Mouse (Mus musculus) intestine, embryonic 16.5 days (tissue): ENCODE measurements at regions not wholly inside any gene's neighbourhood (a gene's known extent, or its start where the extent isn't known, plus 50 kb on each side); places are given as distances from the start of the nearest gene placed in this dataset.

Source experiments
- ATAC-seq: fragments of 200-750 bp; cut with Nextera tagmentation; 2 replicates; pipeline ENCODE4 v1.8.0; 2017; ENCODE audit warnings: moderate TSS enrichment, moderate library complexity
- H3K27ac ChIP-seq: fragments of 300-500 bp; sonication (generic); 2 replicates; pipeline ENCODE4 v1.5.1; 2014; ENCODE audit warnings: mild to moderate bottlenecking, low read length
- H3K27me3 ChIP-seq: fragments of 300-500 bp; sonication (generic); replicated peaks from 2 replicates; pipeline ENCODE4 v1.6.1; 2014; ENCODE audit warnings: low read length, control low read depth, mixed read lengths; ENCODE audit not compliant: control insufficient read depth, insufficient read depth
- H3K36me3 ChIP-seq: fragments of 300-500 bp; sonication (generic); 2 replicates; pipeline ENCODE4 v1.6.1; 2014; ENCODE audit warnings: low read length, control low read depth; ENCODE audit not compliant: control insufficient read depth, insufficient read depth
- H3K4me1 ChIP-seq: fragments of 300-500 bp; sonication (generic); 2 replicates; pipeline ENCODE4 v1.6.1; 2014; ENCODE audit warnings: low read length, control low read depth, mixed read lengths; ENCODE audit not compliant: control insufficient read depth, insufficient read depth
- H3K4me2 ChIP-seq: fragments of 300-500 bp; sonication (generic); 2 replicates; pipeline ENCODE4 v1.6.1; 2014; ENCODE audit warnings: low read depth, low read length, control low read depth
- H3K4me3 ChIP-seq: fragments of 300-500 bp; sonication (generic); 2 replicates; pipeline ENCODE4 v1.5.1; 2014; ENCODE audit warnings: mild to moderate bottlenecking, low read length
- H3K9ac ChIP-seq: fragments of 300-500 bp; sonication (generic); 2 replicates; pipeline ENCODE4 v1.6.1; 2014; ENCODE audit warnings: low read depth, low read length
- H3K9me3 ChIP-seq: fragments of 300-500 bp; sonication (generic); 2 replicates; pipeline ENCODE4 v1.6.1; 2016; ENCODE audit warnings: low read length, control low read depth; ENCODE audit not compliant: control insufficient read depth
- WGBS: fragments of 180-500 bp; shearing (Covaris S2); extraction: QIAGEN DNeasy Blood & Tissue Kit; methylation state at CpG from one replicate; pipeline ENCODE4 v1.1.7; 2014; 5-methylcytosine and 5-hydroxymethylcytosine counted together

DNA sequence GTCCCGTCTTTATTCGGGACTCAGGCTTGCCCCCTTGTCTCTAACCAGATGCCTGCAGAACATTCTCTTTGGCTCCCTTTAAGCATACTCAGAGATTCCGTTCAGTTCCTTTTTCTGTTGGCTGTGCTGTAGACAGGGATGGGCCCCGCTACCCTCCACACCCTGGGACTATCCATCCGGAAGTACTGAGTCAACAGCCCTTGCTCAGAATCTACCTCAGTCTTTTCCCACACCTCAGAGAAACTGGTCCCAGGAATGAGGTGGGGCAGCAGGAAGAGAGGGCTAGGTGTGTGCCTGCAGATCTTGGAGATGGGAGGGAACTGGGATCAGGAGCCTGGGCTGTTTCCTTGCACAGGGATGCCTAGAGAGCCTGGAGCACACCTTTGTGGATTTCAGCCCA lies 186.1 kb upstream of the Rreb1 start:
- Histone ChIP-seq H3K27ac (no peak overlapping the region), H3K4me2 (no peak overlapping the region), H3K27me3 (no peaks in the 10 kb centered on the region), H3K4me1 (0 out of 2 replicates have a peak, but pooled peaks cover 7% of the 10 kb centered on the region), H3K9ac (no peak overlapping the region), H3K4me3 (no peak overlapping the region), H3K9me3 (no peaks in the 10 kb centered on the region), H3K36me3 (no peaks in the 10 kb centered on the region)
- ATAC-seq = peak; percentile 82
- WGBS = 67% methylated on average over 5 of the region's 5 CpGs

DNA sequence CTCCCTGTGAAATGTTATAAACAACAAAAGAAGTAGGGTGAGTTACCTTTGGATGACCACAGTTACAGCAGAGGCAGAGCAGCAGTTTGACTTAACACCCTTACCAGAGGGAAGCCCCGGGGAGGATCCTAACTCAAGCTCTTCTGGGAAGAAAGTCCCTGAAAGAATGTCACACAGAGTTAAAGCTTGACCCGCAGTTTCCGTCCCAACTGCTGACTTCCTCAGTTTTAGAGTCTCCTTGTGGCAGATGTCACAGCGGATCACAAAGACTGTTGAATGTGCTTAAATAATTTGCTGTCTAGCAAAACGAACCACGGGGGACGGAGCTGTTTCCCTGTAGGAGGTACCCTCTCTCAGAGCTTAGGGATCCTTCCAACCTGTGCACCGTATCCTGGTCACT lies 183.0 kb upstream of the Rreb1 start:
- Histone ChIP-seq H3K27me3 (no peaks in the 10 kb centered on the region), H3K27ac (no peak overlapping the region), H3K36me3 (no peaks in the 10 kb centered on the region), H3K4me2 (no peak overlapping the region), H3K9ac (no peak overlapping the region), H3K4me3 (no peak overlapping the region), H3K9me3 (no peaks in the 10 kb centered on the region), H3K4me1 (0 out of 2 replicates have a peak, but pooled peaks cover 12% of the 10 kb centered on the region)
- WGBS = 50% methylated on average over 8 of the region's 8 CpGs
- ATAC-seq = no peak

GRCm38 (mm10) chr13:37597575-37597974 lies 180.6 kb upstream of the Rreb1 start:
- ATAC-seq = 0 out of 2 replicates have a peak, but pooled peaks have one; percentile 26
- Histone ChIP-seq H3K4me2 (no peak overlapping the region), H3K9ac (no peak overlapping the region), H3K4me1 (0 out of 2 replicates have a peak, but pooled peaks cover 11% of the 10 kb centered on the region), H3K27me3 (no peaks in the 10 kb centered on the region), H3K4me3 (no peak overlapping the region), H3K27ac (no peak overlapping the region), H3K9me3 (no peaks in the 10 kb centered on the region), H3K36me3 (no peaks in the 10 kb centered on the region)
- 52% methylated on average over 8 of the region's 8 CpGs for WGBS

DNA sequence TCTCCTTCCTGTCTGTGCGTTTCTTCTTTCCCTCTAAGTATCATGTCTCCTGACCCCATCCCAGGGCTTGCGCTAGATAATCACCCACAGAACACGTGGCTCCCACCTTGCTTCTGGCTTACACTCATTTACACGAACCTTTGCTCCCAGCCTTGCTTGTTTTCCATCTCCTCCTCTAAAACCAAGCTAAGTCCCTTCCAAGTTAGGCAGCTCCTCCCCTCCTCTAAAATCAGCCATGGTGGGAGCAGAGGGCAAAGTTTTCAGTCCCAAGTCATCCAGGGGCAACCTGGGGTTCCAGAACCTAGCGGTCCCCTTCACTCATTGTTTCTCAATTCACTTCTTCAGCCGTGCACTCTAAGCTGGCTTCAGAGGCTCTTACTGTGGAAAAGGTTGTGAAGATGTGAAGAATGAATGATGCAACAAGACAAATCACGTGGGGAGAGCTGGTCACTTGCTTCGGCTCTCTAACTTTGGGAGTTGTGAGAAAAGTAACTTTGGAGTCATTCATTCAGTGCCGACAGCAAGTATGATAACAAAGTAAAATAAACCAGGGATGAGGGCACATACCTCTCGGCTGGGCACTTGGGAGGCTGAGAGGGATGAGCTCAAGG lies 179.9 kb upstream of the Rreb1 start:
- H3K9ac ChIP-seq = no peak overlapping the region
- 68% methylated on average over 10 of the region's 10 CpGs for WGBS
- peak; percentile 46; the same call in 1 of the 2 replicates for ATAC-seq
- H3K27ac ChIP-seq = no peak overlapping the region
- no peak overlapping the region for H3K4me3 ChIP-seq
- H3K27me3 ChIP-seq = no peaks in the 10 kb centered on the region
- H3K4me1 ChIP-seq = 0 out of 2 replicates have a peak, but pooled peaks cover 8% of the 10 kb centered on the region
- H3K4me2 ChIP-seq = no peak overlapping the region
- H3K9me3 ChIP-seq = no peaks in the 10 kb centered on the region
- H3K36me3 ChIP-seq = no peaks in the 10 kb centered on the region

GRCm38 (mm10) chr13:37599679-37600078 lies 178.5 kb upstream of the Rreb1 start:
- Histone ChIP-seq H3K4me1 (0 out of 2 replicates have a peak, but pooled peaks cover 8% of the 10 kb centered on the region), H3K36me3 (no peaks in the 10 kb centered on the region), H3K4me2 (no peak overlapping the region), H3K9me3 (no peaks in the 10 kb centered on the region), H3K4me3 (no peak overlapping the region), H3K9ac (no peak overlapping the region), H3K27ac (no peak overlapping the region), H3K27me3 (no peaks in the 10 kb centered on the region)
- no peak for ATAC-seq
- 95% methylated on average over 1 of the region's 1 CpGs for WGBS

GRCm38 (mm10) chr13:37600172-37600571 lies 178.0 kb upstream of the Rreb1 start:
- H3K4me3 ChIP-seq = no peak overlapping the region
- no peaks in the 10 kb centered on the region for H3K36me3 ChIP-seq
- no peaks in the 10 kb centered on the region for H3K9me3 ChIP-seq
- no peak for ATAC-seq
- H3K27me3 ChIP-seq = no peaks in the 10 kb centered on the region
- 88% methylated on average over 9 of the region's 9 CpGs for WGBS
- H3K4me1 ChIP-seq = 0 out of 2 replicates have a peak, but pooled peaks cover 8% of the 10 kb centered on the region
- H3K9ac ChIP-seq = no peak overlapping the region
- no peak overlapping the region for H3K27ac ChIP-seq
- no peak overlapping the region for H3K4me2 ChIP-seq

GRCm38 (mm10) chr13:37601068-37601467 lies 177.1 kb upstream of the Rreb1 start:
- no peak for ATAC-seq
- Histone ChIP-seq H3K27ac (no peak overlapping the region), H3K36me3 (no peaks in the 10 kb centered on the region), H3K4me2 (no peak overlapping the region), H3K9me3 (no peaks in the 10 kb centered on the region), H3K4me3 (no peak overlapping the region), H3K4me1 (0 out of 2 replicates have a peak, but pooled peaks cover 8% of the 10 kb centered on the region), H3K27me3 (no peaks in the 10 kb centered on the region), H3K9ac (no peak overlapping the region)
- 79% methylated on average over 7 of the region's 7 CpGs for WGBS

- no peaks in the 10 kb centered on the region for H3K9me3 ChIP-seq
- ATAC-seq = no peak
- no peak overlapping the region for H3K9ac ChIP-seq
- no peaks in the 10 kb centered on the region for H3K36me3 ChIP-seq
- 61% methylated on average over 4 of the region's 4 CpGs for WGBS
- no peak overlapping the region for H3K4me2 ChIP-seq
- no peaks in the 10 kb centered on the region for H3K27me3 ChIP-seq
- no peak overlapping the region for H3K4me3 ChIP-seq
- 0 out of 2 replicates have a peak, but pooled peaks cover 8% of the 10 kb centered on the region for H3K4me1 ChIP-seq
- H3K27ac ChIP-seq = no peak overlapping the region
Observed at GRCm38 (mm10) chr13:37602256-37602655, 175.9 kb upstream of the Rreb1 start.

- ATAC-seq = no peak
- Histone ChIP-seq H3K36me3 (no peaks in the 10 kb centered on the region), H3K4me1 (no peaks in the 10 kb centered on the region), H3K27ac (no peak overlapping the region), H3K4me3 (no peak overlapping the region), H3K9ac (no peak overlapping the region), H3K4me2 (no peak overlapping the region), H3K27me3 (no peaks in the 10 kb centered on the region), H3K9me3 (no peaks in the 10 kb centered on the region)
- WGBS = 74% methylated on average over 8 of the region's 8 CpGs
Observed at GRCm38 (mm10) chr13:37603226-37603994, 174.8 kb upstream of the Rreb1 start.
